Mouse (Mus musculus): ENCODE data around the gene Gpr155. TPM values are rescaled to one million over a fixed set of nuclear protein-coding genes. Genes with fewer than 3 reads are reported as not detected.

Gpr155 gene
- polyA plus RNA-seq, 1 experiment from 2014 or later: 7.7 TPM

DNA sequence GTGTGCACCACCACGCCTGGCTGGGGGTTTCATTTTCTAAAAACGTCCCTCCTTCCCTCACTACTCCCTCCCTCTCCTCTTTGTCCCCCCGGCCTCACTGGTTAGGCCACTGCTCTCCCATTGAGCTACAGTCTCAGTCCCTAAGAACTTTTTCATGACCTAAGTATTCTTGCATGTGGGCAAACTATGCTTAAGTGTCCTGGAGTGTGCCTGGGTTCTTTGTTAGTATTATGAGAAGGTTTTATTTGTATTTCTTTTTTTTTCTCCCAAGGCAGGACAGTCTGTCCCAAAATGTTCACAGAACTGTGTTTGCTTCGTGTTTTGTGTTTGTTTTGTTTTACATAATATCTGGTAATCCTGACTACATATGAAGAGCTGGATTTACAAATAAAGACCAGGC is 21.3 kb upstream of the Gpr155 start:
- Histone ChIP-seq H3K4me1 (ENCODE audit: insufficient read depth, low read length) (no peaks in the 10 kb centered on the region), H3K27me3 (ENCODE audit: insufficient read depth, low read length) (no peaks in the 10 kb centered on the region), H3K9me3 (ENCODE audit: low read length) (no peaks in the 10 kb centered on the region; the same call in 1 of the 2 replicates), H3K27ac (ENCODE audit: low read length) (no peak overlapping the region), H3K9ac (replicated peaks; ENCODE audit: low read length) (no peak overlapping the region), H3K36me3 (ENCODE audit: insufficient read depth, low read length) (no peaks in the 10 kb centered on the region), H3K4me3 (ENCODE audit: low read length) (no peak overlapping the region), H3K4me2 (replicated peaks; ENCODE audit: low read depth, low read length) (no peak overlapping the region)
- ATAC-seq (ENCODE audit: low FRiP score, low TSS enrichment): no peak
- WGBS: 71% methylated on average over 4 of the region's 4 CpGs

DNA sequence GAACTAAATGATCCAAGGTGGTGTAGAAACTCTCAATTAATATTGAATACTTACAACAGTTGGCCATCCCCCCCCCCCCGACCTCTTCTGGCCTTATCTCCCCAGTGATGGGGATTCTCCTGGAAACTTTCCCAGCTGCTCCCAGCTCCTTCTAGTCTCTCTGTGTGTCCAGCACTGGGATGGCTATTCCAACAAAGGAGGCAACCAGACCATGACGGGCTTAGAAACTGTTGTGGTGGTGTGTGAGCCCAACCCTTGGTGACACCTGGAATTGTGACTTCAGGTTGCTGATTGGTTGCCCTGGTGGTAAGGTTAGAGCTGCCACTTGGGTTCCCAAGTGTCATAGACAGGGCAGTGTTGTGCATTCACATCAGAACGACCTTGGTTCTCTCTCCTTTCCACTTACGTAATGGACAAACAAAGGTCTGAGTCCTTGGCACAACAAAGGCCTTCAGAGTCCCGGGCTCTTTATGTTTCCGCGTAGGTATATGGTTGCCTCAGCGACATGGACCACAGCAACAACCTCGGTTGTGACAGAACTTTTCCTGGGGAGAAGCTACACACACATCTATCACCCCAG is 20.1 kb upstream of the Gpr155 start:
- Histone ChIP-seq H3K9ac (replicated peaks; ENCODE audit: low read length) (no peak overlapping the region), H3K4me3 (ENCODE audit: low read length) (no peak overlapping the region), H3K36me3 (ENCODE audit: insufficient read depth, low read length) (no peaks in the 10 kb centered on the region), H3K4me1 (ENCODE audit: insufficient read depth, low read length) (peaks cover 4% of the 10 kb centered on the region; the same call in 1 of the 2 replicates), H3K27me3 (ENCODE audit: insufficient read depth, low read length) (no peaks in the 10 kb centered on the region), H3K27ac (ENCODE audit: low read length) (no peak overlapping the region), H3K9me3 (ENCODE audit: low read length) (no peaks in the 10 kb centered on the region; the same call in 1 of the 2 replicates), H3K4me2 (replicated peaks; ENCODE audit: low read depth, low read length) (no peak overlapping the region)
- ATAC-seq (ENCODE audit: low FRiP score, low TSS enrichment): no peak
- WGBS: 77% methylated on average over 9 of the region's 9 CpGs

DNA sequence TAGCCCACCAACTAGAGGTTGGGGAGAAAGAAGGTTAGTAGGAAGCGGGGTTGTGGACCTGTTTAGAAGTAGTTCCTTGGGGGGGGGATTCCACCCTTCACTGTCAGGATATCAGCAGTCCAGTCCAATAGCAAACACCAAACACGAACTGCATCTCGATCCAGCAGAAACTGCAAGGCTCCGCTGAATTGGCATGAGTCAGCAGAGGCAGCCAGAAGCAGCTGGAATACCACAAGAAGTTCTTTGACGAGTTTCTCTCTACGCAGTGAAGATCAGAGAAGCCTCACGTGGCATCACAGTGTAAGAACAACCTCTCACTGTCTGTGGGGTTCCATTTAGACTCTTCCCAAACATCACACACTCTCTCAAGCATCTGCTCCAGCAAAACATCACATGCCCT is 18.6 kb upstream of the Gpr155 start:
- Histone ChIP-seq H3K27ac (ENCODE audit: low read length) (no peak overlapping the region), H3K9me3 (ENCODE audit: low read length) (no peaks in the 10 kb centered on the region; the same call in 1 of the 2 replicates), H3K4me2 (replicated peaks; ENCODE audit: low read depth, low read length) (no peak overlapping the region), H3K4me1 (ENCODE audit: insufficient read depth, low read length) (peaks cover 5% of the 10 kb centered on the region; the same call in 1 of the 2 replicates), H3K27me3 (ENCODE audit: insufficient read depth, low read length) (no peaks in the 10 kb centered on the region), H3K36me3 (ENCODE audit: insufficient read depth, low read length) (no peaks in the 10 kb centered on the region), H3K9ac (replicated peaks; ENCODE audit: low read length) (no peak overlapping the region), H3K4me3 (ENCODE audit: low read length) (no peak overlapping the region)
- ATAC-seq (ENCODE audit: low FRiP score, low TSS enrichment): no peak
- 90% methylated on average over 7 of the region's 7 CpGs for WGBS

DNA sequence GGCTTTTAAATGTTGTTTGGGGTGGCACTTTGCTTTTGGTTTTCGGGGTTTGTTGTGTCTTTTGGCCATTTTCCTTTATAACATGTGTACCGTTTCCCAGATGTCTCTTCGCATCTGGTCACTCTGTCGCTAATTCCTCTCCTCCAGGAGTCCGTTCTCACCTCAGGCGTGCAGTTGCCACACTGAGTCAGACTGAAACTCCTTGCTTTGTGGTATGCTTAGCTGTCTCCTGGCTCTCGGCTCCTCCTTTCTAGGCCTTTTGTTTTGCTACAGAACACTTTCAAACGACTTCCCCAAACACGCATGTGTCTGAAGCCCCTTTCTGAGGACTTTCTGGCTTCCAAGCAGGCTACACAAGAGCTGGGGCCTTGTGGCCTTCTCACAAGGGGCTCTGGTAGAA is 18.1 kb upstream of the Gpr155 start:
- no peaks in the 10 kb centered on the region for H3K36me3 ChIP-seq (ENCODE audit: insufficient read depth, low read length)
- ATAC-seq (ENCODE audit: low FRiP score, low TSS enrichment): no peak
- H3K4me2 ChIP-seq (replicated peaks; ENCODE audit: low read depth, low read length): no peak overlapping the region
- H3K27ac ChIP-seq (ENCODE audit: low read length): no peak overlapping the region
- H3K9me3 ChIP-seq (ENCODE audit: low read length): no peaks in the 10 kb centered on the region; the same call in 1 of the 2 replicates
- no peaks in the 10 kb centered on the region for H3K27me3 ChIP-seq (ENCODE audit: insufficient read depth, low read length)
- peaks cover 5% of the 10 kb centered on the region; the same call in 1 of the 2 replicates for H3K4me1 ChIP-seq (ENCODE audit: insufficient read depth, low read length)
- no peak overlapping the region for H3K4me3 ChIP-seq (ENCODE audit: low read length)
- WGBS: 79% methylated on average over 9 of the region's 9 CpGs
- H3K9ac ChIP-seq (replicated peaks; ENCODE audit: low read length): no peak overlapping the region

DNA sequence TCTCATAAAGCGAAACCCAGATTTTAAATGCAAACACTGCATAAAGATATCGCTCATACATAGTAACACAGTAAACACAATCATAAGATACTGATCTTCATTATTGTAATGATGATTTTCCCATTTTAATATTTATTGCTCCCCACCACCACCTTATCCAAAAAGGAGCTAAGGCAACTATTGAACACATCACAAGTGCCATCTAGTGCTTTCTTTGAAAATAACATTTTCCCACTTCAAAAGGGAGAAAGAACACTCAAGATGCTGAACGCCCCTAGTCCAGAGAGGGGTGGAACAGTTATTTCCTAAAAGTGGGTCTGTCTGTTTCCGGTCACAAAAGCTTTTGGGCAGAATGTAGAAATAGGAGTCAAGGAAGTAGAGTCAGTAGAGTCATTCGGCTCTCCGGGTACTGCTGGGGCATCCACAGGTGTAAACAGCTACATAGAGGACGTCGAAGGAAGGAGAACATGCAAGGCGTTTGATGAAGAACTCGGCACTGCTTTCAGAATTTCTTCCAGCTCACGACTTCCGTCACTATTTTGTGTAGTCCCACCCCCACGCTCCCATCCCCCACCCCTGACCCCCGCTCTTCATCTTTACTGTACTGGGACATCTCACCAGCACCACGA is 17.1 kb upstream of the Gpr155 start:
- Histone ChIP-seq H3K9ac (replicated peaks; ENCODE audit: low read length) (no peak overlapping the region), H3K4me1 (ENCODE audit: insufficient read depth, low read length) (peaks cover 5% of the 10 kb centered on the region; the same call in 1 of the 2 replicates), H3K4me3 (ENCODE audit: low read length) (no peak overlapping the region), H3K36me3 (ENCODE audit: insufficient read depth, low read length) (no peaks in the 10 kb centered on the region), H3K27ac (ENCODE audit: low read length) (no peak overlapping the region), H3K27me3 (ENCODE audit: insufficient read depth, low read length) (no peaks in the 10 kb centered on the region), H3K4me2 (replicated peaks; ENCODE audit: low read depth, low read length) (no peak overlapping the region), H3K9me3 (ENCODE audit: low read length) (no peaks in the 10 kb centered on the region; the same call in 1 of the 2 replicates)
- WGBS: 81% methylated on average over 15 of the region's 15 CpGs
- ATAC-seq (ENCODE audit: low FRiP score, low TSS enrichment): no peak

DNA sequence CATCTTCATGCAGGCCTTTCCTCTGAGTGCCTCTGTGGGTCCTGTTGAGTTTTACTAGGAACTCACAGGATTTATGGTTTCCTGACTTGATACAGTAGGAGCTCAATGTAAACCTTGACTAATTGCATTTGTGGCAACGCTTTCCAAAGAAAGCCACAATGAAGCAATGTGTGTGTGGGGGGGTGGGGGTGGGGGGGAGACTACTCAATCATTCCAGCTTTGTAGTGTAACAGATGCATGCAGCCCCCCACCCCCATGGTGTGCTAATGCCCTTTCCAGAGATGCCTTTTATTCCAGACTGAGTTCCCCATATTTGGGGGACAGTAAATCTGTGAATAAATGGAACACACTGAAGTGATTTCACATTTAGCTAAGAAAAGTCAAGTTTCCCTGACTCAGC is 15.3 kb upstream of the Gpr155 start:
- no peaks in the 10 kb centered on the region for H3K36me3 ChIP-seq (ENCODE audit: insufficient read depth, low read length)
- peaks cover 5% of the 10 kb centered on the region; the same call in 1 of the 2 replicates for H3K4me1 ChIP-seq (ENCODE audit: insufficient read depth, low read length)
- WGBS: 13% methylated on average over 1 of the region's 1 CpGs
- H3K4me3 ChIP-seq (ENCODE audit: low read length): no peak overlapping the region
- no peaks in the 10 kb centered on the region for H3K27me3 ChIP-seq (ENCODE audit: insufficient read depth, low read length)
- no peak overlapping the region for H3K27ac ChIP-seq (ENCODE audit: low read length)
- H3K9me3 ChIP-seq (ENCODE audit: low read length): no peaks in the 10 kb centered on the region; the same call in 1 of the 2 replicates
- H3K9ac ChIP-seq (replicated peaks; ENCODE audit: low read length): no peak overlapping the region
- H3K4me2 ChIP-seq (replicated peaks; ENCODE audit: low read depth, low read length): no peak overlapping the region
- no peak for ATAC-seq (ENCODE audit: low FRiP score, low TSS enrichment)

DNA sequence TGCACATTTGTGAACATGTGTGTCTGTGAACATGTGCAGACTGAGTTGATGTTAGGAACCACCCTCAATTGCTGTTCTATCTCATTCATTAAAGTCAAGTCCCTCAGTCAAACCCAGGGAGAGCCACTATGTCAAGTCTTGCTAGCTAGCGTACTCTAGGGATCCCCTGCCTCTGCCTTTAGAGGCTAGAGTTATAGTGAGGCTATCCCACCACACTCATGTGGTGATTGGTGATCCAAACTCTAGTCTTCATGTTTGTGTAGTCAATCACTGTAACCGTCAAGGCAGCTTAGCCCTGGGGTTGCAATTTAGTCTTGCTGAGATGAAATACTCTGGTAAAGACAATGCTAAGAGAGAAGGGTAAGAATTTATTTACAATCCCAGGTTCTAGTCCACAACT is 11.1 kb upstream of the Gpr155 start:
- WGBS: 89% methylated on average over 2 of the region's 2 CpGs
- Histone ChIP-seq H3K4me2 (replicated peaks; ENCODE audit: low read depth, low read length) (no peak overlapping the region), H3K9ac (replicated peaks; ENCODE audit: low read length) (no peak overlapping the region), H3K4me1 (ENCODE audit: insufficient read depth, low read length) (peaks cover 5% of the 10 kb centered on the region; the same call in 1 of the 2 replicates), H3K36me3 (ENCODE audit: insufficient read depth, low read length) (no peaks in the 10 kb centered on the region), H3K27ac (ENCODE audit: low read length) (no peak overlapping the region), H3K9me3 (ENCODE audit: low read length) (no peaks in the 10 kb centered on the region; the same call in 1 of the 2 replicates), H3K27me3 (ENCODE audit: insufficient read depth, low read length) (no peaks in the 10 kb centered on the region), H3K4me3 (ENCODE audit: low read length) (no peak overlapping the region)
- no peak for ATAC-seq (ENCODE audit: low FRiP score, low TSS enrichment)

DNA sequence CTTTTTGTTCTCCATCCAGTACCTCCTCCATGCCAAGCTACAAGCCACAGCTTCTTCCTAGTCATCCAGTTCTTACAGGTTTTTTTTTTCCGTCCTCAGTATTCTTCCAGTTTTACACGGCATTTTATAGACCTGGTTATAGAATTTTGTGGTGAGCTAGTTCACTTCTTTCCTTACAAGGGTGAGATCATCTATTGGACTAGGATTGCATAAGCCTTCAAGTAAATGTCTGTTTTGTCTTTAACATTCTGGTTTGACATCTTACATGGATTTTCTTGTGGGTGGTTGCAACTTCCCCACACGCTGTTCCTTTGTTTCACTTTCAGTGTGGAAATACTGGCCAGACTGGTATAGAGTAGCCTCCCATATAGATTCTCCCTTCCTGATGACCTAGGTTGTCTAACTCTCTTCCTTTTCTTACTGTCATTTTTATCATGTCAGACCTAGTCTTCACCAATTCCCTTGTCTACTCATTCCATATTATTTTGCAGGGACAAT is 10.5 kb upstream of the Gpr155 start:
- ATAC-seq (ENCODE audit: low FRiP score, low TSS enrichment): no peak
- Histone ChIP-seq H3K36me3 (ENCODE audit: insufficient read depth, low read length) (no peaks in the 10 kb centered on the region), H3K9ac (replicated peaks; ENCODE audit: low read length) (no peak overlapping the region), H3K4me2 (replicated peaks; ENCODE audit: low read depth, low read length) (no peak overlapping the region), H3K27ac (ENCODE audit: low read length) (no peak overlapping the region), H3K9me3 (ENCODE audit: low read length) (no peaks in the 10 kb centered on the region; the same call in 1 of the 2 replicates), H3K4me1 (ENCODE audit: insufficient read depth, low read length) (peaks cover 5% of the 10 kb centered on the region; the same call in 1 of the 2 replicates), H3K4me3 (ENCODE audit: low read length) (no peak overlapping the region), H3K27me3 (ENCODE audit: insufficient read depth, low read length) (no peaks in the 10 kb centered on the region)
- 87% methylated on average over 3 of the region's 3 CpGs for WGBS

DNA sequence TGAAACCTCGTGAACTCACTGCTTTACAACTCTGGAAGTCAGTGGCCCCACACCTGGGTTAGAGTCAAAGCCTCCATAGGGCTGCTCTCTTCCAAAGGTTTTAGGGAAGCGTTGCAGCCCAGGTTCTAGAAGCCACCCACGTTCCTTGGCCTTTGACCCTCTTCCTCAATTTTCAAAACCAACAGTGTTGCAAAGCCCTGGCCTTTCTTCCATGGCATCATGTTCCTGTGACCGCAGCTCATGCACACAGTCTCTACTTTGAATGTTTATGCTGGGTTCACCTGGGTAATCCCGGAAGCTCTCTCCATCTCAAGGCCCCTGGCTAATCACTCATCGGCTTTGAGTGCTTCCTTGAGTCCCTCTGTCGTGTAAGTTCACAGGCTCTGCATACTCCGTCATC is 9.1 kb upstream of the Gpr155 start:
- Histone ChIP-seq H3K27me3 (ENCODE audit: insufficient read depth, low read length) (no peaks in the 10 kb centered on the region), H3K4me1 (ENCODE audit: insufficient read depth, low read length) (no peaks in the 10 kb centered on the region), H3K9ac (replicated peaks; ENCODE audit: low read length) (no peak overlapping the region), H3K4me3 (ENCODE audit: low read length) (no peak overlapping the region), H3K27ac (ENCODE audit: low read length) (no peak overlapping the region), H3K9me3 (ENCODE audit: low read length) (no peaks in the 10 kb centered on the region; the same call in 1 of the 2 replicates), H3K36me3 (ENCODE audit: insufficient read depth, low read length) (no peaks in the 10 kb centered on the region), H3K4me2 (replicated peaks; ENCODE audit: low read depth, low read length) (no peak overlapping the region)
- no peak for ATAC-seq (ENCODE audit: low FRiP score, low TSS enrichment)
- WGBS: 75% methylated on average over 8 of the region's 8 CpGs

DNA sequence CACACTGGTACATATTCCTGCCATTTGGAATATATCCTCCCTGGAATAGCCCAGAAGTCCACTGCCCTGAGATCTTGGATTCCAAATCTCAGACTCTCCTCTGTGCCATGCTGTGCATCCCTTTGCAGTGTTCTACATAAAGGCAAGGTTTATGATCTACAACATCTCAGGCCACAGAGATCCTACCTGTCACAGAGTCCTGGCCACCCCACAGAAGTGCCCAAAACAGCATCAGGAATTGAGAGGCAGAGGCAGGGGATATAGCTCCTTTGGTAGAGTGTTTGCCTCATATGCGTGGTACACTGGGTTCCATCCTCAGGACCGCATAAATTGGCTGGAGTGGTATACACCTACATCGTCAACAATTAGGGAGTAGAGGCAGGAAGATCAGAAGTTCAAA is 8.1 kb upstream of the Gpr155 start:
- Histone ChIP-seq H3K36me3 (ENCODE audit: insufficient read depth, low read length) (no peaks in the 10 kb centered on the region), H3K4me1 (ENCODE audit: insufficient read depth, low read length) (no peaks in the 10 kb centered on the region), H3K4me3 (ENCODE audit: low read length) (no peak overlapping the region), H3K27me3 (ENCODE audit: insufficient read depth, low read length) (no peaks in the 10 kb centered on the region), H3K9ac (replicated peaks; ENCODE audit: low read length) (no peak overlapping the region), H3K27ac (ENCODE audit: low read length) (no peak overlapping the region), H3K9me3 (ENCODE audit: low read length) (no peaks in the 10 kb centered on the region; the same call in 1 of the 2 replicates), H3K4me2 (replicated peaks; ENCODE audit: low read depth, low read length) (no peak overlapping the region)
- no peak for ATAC-seq (ENCODE audit: low FRiP score, low TSS enrichment)
- WGBS: 72% methylated on average over 3 of the region's 3 CpGs

Data from kidney, embryonic 16.5 days (tissue).